Mouse (Mus musculus) E14TG2a.4 (cell line): Measurements from ENCODE around the gene Fbxo5.

ENCODE experiments used
- CTCF ChIP-seq: conservative IDR thresholded peaks from 2 replicates; pipeline ENCODE4 v1.5.1; 2014; ENCODE audit warnings: low read length
- NANOG ChIP-seq: IDR thresholded peaks from 2 replicates; pipeline ENCODE4 v1.6.1; 2014; ENCODE audit warnings: borderline replicate concordance, low read length, mixed read lengths
- POU5F1 ChIP-seq: IDR thresholded peaks from 2 replicates; pipeline ENCODE4 v1.6.1; 2014; ENCODE audit warnings: low read length, borderline replicate concordance

GRCm38 (mm10) chr10:5802866-5803265 lies 2.5 kb downstream of the Fbxo5 start:
- TF ChIP-seq CTCF (no peak), NANOG (no peak), POU5F1 (no peak)
